Mouse (Mus musculus) embryonic facial prominence, embryonic 13.5 days (tissue): Measurements from ENCODE around the gene Mms19. TPM values are rescaled to one million over a fixed set of nuclear protein-coding genes. Genes with fewer than 3 reads are reported as not detected.

Experiments
- ATAC-seq: fragments of 200-750 bp; cut with Nextera tagmentation; 2 replicates; pipeline ENCODE4 v1.8.0; 2017; ENCODE audit warnings: low read depth; ENCODE audit not compliant: insufficient number of reproducible peaks, insufficient read depth, low FRiP score, low TSS enrichment
- H3K27ac ChIP-seq: fragments of 300-500 bp; sonication (generic); 2 replicates; pipeline ENCODE4 v1.5.1; 2015; ENCODE audit warnings: moderate library complexity, mild to moderate bottlenecking, inconsistent platforms
- H3K27me3 ChIP-seq: fragments of 300-500 bp; sonication (generic); 2 replicates; pipeline ENCODE4 v1.6.1; 2015; ENCODE audit warnings: mild to moderate bottlenecking, inconsistent platforms
- H3K36me3 ChIP-seq: fragments of 300-500 bp; sonication (generic); 2 replicates; pipeline ENCODE4 v1.6.1; 2015; ENCODE audit warnings: mild to moderate bottlenecking, inconsistent platforms
- H3K4me1 ChIP-seq: fragments of 300-500 bp; sonication (generic); 2 replicates; pipeline ENCODE4 v1.6.1; 2015; ENCODE audit warnings: inconsistent platforms
- H3K4me2 ChIP-seq: fragments of 300-500 bp; sonication (generic); 2 replicates; pipeline ENCODE4 v1.6.1; 2015; ENCODE audit warnings: moderate library complexity, mild to moderate bottlenecking, inconsistent platforms
- H3K4me3 ChIP-seq: fragments of 300-500 bp; sonication (generic); 2 replicates; pipeline ENCODE4 v1.5.1; 2015; ENCODE audit warnings: mild to moderate bottlenecking, inconsistent platforms
- H3K9ac ChIP-seq: fragments of 300-500 bp; sonication (generic); 2 replicates; pipeline ENCODE4 v1.6.1; 2015; ENCODE audit warnings: mild to moderate bottlenecking, inconsistent platforms
- H3K9me3 ChIP-seq: fragments of 300-500 bp; sonication (generic); 2 replicates; pipeline ENCODE4 v1.6.1; 2016; ENCODE audit warnings: inconsistent platforms
- WGBS: fragments of 180-500 bp; shearing (Covaris S2); methylation state at CpG from one replicate; pipeline ENCODE4 v1.1.7; 2015; ENCODE audit warnings: mixed read lengths; 5-methylcytosine and 5-hydroxymethylcytosine counted together
- polyA plus RNA-seq: library from polyadenylated mRNA; unstranded; fragments of >200 nt; fragmentation: Nextera tagmentation; extraction: Ambion mirVana; gene quantifications from 2 replicates; pipeline ENCODE4 v1.2.1, GENCODE M21; 2015

The Mms19 gene
- polyA plus RNA-seq, 1 experiment from 2014 or later, result 41.2 TPM

DNA sequence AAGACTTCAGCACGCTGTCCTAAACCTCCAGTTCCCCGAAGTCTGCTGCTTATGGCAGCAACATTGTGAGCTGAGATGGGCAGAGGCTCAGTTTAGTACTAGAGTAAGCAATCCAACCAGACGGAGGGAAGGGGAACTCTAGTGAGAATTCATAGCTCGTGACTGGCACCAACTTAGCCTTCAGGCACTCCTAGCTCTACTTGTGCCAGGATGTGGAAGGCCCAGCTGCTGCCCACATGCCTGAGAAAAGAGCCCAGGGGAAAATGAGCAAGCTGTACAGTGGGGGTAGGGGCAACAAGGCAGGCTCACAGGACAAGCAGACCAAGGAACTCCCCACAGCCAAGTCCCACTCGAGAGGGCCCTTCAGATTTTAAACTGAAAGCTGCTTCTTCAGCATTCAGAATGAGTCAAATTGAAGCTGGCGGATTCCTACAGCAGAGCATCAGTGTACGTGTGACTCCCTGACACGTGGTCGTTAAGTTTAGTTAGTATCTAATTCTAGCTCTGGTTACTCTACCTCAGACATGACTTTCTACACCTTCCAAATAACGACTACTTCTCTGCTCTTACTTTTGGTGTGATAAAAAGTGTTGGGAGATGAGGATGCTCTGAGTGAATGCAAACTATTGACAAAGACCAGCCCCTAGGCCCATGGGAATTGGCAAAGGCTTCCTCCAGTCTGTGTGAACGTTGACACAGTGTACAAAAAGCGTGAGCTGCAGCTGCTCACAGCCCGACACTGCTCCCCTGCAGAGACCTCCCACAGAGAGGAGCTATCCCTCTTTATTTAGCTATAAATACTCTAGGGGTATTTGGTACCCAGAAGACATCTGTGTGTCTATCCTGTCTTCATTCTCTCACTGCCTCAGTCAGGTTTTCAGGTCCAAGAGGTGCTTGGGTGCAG, 6.8 kb downstream of the Mms19 start:
- no peak; the same call in 1 of the 2 replicates for ATAC-seq
- H3K4me3 ChIP-seq, result no peak overlapping the region
- no peak overlapping the region for H3K9ac ChIP-seq
- H3K9me3 ChIP-seq, result no peaks in the 10 kb centered on the region
- peak overlapping the region; percentile 63 for H3K27ac ChIP-seq
- no peaks in the 10 kb centered on the region for H3K27me3 ChIP-seq
- no peak overlapping the region for H3K4me2 ChIP-seq
- 54% methylated on average over 13 of the region's 13 CpGs for WGBS
- peaks cover 41% of the 10 kb centered on the region for H3K4me1 ChIP-seq
- H3K36me3 ChIP-seq, result peaks cover 5% of the 10 kb centered on the region

DNA sequence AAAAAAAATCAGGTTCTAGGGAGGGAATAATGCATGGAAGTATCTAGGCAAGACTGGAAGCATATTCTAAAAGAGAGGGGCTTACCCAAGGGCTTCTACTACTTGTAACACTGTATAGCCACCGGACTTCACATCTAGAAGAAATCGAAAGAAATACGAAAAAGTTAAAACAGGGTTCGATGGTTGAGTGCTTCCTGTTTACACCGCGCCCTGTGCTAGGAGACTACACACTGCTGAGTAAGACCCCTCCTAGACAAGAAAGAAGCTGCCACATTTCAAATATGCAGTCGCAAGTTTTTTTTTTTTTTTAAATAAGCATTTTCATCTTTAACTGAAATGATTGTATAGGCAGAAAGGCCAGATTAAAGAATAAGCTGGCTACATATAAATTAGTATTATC, 11.3 kb downstream of the Mms19 start:
- no peak for ATAC-seq
- Histone ChIP-seq H3K9ac (no peak overlapping the region), H3K4me1 (peaks cover 15% of the 10 kb centered on the region), H3K36me3 (peaks cover 49% of the 10 kb centered on the region), H3K4me2 (no peak overlapping the region), H3K9me3 (no peaks in the 10 kb centered on the region), H3K4me3 (no peak overlapping the region), H3K27me3 (no peaks in the 10 kb centered on the region), H3K27ac (no peak overlapping the region)
- 95% methylated on average over 7 of the region's 7 CpGs for WGBS

DNA sequence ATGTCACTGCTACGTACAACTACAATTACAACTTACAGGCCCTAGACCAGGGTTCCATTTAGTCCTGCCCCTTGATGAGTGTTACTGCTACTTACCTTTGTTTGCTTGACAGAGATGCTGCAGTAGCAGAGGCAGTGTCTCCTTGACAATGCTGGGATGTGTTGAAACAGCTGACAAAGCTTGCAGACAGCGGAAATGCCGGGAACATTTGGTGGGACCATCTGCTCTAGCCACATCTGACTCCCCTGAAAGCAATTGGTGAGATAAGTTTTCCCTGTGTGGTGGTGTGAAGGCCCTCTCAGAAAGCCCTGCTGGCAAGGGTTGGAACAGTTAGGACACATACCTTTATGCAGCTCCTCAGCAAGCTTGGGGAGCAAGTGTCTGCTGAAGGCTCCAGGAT, 27.4 kb downstream of the Mms19 start:
- no peak for ATAC-seq
- WGBS, result 98% methylated on average over 3 of the region's 3 CpGs
- no peak overlapping the region for H3K4me3 ChIP-seq
- no peaks in the 10 kb centered on the region for H3K9me3 ChIP-seq
- no peak overlapping the region for H3K4me2 ChIP-seq
- no peaks in the 10 kb centered on the region for H3K27me3 ChIP-seq
- no peaks in the 10 kb centered on the region for H3K4me1 ChIP-seq
- H3K27ac ChIP-seq, result no peak overlapping the region
- H3K36me3 ChIP-seq, result peaks cover 96% of the 10 kb centered on the region
- H3K9ac ChIP-seq, result no peak overlapping the region

DNA sequence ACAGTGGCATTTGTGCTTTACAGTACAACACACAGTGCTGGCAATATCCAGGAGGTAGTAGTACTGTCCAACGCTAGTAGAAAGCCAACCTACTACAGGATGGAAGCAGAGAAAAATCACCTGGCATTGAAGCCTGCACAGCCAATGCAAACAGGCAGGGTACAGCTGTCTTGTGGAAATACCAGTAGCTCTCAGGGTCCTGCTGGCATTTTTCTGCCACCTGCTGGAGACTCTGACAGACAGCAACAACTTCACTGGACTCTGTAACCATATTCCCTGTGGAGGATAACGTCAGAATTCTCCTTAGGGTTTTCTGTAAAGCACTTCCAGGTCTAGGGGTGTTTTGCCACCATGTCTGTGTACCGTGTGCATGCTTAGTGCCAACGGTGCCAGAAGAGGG, 28.7 kb downstream of the Mms19 start:
- Histone ChIP-seq H3K27me3 (no peaks in the 10 kb centered on the region), H3K36me3 (peaks cover 97% of the 10 kb centered on the region), H3K4me1 (no peaks in the 10 kb centered on the region), H3K9me3 (no peaks in the 10 kb centered on the region), H3K27ac (no peak overlapping the region), H3K4me2 (no peak overlapping the region), H3K9ac (no peak overlapping the region), H3K4me3 (no peak overlapping the region)
- 79% methylated on average over 4 of the region's 4 CpGs for WGBS
- ATAC-seq, result no peak

DNA sequence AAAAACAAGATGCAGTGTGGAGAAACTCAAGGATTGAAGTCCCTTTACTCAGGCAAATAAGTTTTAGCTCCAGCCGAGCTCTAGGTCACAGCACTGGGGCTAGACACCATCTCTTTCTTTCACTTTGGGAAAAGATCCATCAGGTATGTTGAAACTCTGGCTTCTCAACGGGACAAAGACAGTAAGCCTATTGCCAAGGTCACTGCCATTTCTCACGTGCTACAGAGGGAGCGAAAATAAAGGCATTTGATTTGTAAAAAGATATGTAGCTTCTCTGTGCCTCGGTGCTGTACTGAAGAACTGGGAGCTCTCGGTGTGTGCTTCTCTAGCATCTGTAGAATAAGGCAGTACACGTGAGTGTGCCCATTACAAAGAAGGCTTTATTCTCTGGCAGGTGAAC, 37.1 kb downstream of the Mms19 start:
- H3K4me1 ChIP-seq, result no peaks in the 10 kb centered on the region
- peaks cover 94% of the 10 kb centered on the region for H3K36me3 ChIP-seq
- H3K27ac ChIP-seq, result no peak overlapping the region
- no peak for ATAC-seq
- H3K27me3 ChIP-seq, result no peaks in the 10 kb centered on the region
- WGBS, result 86% methylated on average over 7 of the region's 7 CpGs
- H3K4me2 ChIP-seq, result no peak overlapping the region
- H3K9me3 ChIP-seq, result no peaks in the 10 kb centered on the region
- H3K4me3 ChIP-seq, result no peak overlapping the region
- no peak overlapping the region for H3K9ac ChIP-seq

DNA sequence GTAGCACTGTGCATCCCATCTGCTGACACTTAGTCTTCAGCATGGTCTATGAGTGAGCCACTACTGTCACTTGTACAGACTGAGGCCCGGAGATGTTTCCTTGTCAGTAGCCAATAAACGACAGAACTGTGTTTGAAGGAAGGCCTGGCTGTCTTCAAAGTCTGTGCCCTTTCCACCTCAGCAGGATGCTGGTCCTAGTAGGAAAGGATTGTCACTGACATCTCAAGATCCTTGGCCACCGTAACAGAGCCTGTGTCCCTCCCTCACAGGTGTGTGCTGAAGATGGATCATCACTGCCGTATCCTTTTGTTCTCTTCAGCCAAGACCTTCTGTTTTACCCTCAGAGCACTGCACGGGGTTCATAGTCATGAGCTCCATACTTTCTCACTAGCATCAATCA, 42.4 kb downstream of the Mms19 start:
- ATAC-seq, result no peak
- no peak overlapping the region for H3K4me2 ChIP-seq
- H3K9ac ChIP-seq, result no peak overlapping the region
- H3K27me3 ChIP-seq, result no peaks in the 10 kb centered on the region
- H3K4me1 ChIP-seq, result peaks cover 8% of the 10 kb centered on the region
- no peaks in the 10 kb centered on the region for H3K9me3 ChIP-seq
- WGBS, result 90% methylated on average over 5 of the region's 5 CpGs
- no peak overlapping the region for H3K27ac ChIP-seq
- H3K36me3 ChIP-seq, result peaks cover 67% of the 10 kb centered on the region
- no peak overlapping the region for H3K4me3 ChIP-seq

DNA sequence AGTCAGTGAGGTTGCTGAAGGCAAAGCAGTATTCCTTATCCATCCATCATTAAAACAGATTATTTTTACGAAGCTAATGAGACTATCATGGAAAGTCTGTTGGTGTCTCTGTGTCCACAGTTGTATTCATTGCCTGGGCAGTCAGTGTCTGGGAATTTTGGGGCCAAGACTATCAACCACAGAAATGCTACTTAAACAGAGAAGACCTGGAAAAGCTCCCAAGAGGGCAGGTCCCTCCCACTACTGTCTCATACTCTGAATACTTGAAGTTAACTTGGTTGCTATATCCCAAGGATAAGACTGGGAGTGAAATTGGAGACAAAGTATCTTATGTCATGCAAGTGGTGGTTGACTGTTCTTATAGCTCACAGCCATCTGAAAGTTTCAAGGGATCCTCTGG, 45.0 kb downstream of the Mms19 start:
- 93% methylated on average over 1 of the region's 1 CpGs for WGBS
- no peak for ATAC-seq
- Histone ChIP-seq H3K9ac (no peak overlapping the region), H3K9me3 (no peaks in the 10 kb centered on the region), H3K4me3 (no peak overlapping the region), H3K4me1 (peaks cover 18% of the 10 kb centered on the region), H3K36me3 (peaks cover 47% of the 10 kb centered on the region), H3K27me3 (no peaks in the 10 kb centered on the region), H3K27ac (no peak overlapping the region), H3K4me2 (no peak overlapping the region)

DNA sequence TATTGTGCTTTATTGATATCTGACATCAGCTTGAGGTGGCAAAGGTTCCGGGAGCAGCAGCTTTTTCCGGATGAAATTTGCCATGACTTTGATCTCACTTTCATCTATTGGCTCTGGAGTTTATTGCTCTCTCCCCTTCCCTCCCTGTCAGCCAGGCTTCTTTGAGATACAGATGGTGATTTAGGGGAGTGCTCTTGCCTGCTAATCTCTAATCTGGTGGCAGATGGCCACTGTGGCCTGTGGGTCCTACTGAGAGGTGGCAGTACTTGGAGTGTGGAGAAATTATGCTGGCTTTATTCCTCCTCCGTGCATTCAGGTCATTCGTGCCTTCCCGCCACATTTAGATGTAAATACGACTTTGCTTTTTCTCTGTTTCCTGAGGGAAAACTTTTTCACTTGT, 46.8 kb downstream of the Mms19 start:
- no peaks in the 10 kb centered on the region for H3K27me3 ChIP-seq
- peaks cover 18% of the 10 kb centered on the region for H3K4me1 ChIP-seq
- 42% methylated on average over 6 of the region's 6 CpGs for WGBS
- H3K9ac ChIP-seq, result peak overlapping the region; percentile 93
- peak overlapping the region; percentile 98 for H3K4me3 ChIP-seq
- peak overlapping the region; percentile 93 for H3K4me2 ChIP-seq
- no peak overlapping the region for H3K27ac ChIP-seq
- H3K36me3 ChIP-seq, result peaks cover 42% of the 10 kb centered on the region
- ATAC-seq, result no peak
- H3K9me3 ChIP-seq, result no peaks in the 10 kb centered on the region

DNA sequence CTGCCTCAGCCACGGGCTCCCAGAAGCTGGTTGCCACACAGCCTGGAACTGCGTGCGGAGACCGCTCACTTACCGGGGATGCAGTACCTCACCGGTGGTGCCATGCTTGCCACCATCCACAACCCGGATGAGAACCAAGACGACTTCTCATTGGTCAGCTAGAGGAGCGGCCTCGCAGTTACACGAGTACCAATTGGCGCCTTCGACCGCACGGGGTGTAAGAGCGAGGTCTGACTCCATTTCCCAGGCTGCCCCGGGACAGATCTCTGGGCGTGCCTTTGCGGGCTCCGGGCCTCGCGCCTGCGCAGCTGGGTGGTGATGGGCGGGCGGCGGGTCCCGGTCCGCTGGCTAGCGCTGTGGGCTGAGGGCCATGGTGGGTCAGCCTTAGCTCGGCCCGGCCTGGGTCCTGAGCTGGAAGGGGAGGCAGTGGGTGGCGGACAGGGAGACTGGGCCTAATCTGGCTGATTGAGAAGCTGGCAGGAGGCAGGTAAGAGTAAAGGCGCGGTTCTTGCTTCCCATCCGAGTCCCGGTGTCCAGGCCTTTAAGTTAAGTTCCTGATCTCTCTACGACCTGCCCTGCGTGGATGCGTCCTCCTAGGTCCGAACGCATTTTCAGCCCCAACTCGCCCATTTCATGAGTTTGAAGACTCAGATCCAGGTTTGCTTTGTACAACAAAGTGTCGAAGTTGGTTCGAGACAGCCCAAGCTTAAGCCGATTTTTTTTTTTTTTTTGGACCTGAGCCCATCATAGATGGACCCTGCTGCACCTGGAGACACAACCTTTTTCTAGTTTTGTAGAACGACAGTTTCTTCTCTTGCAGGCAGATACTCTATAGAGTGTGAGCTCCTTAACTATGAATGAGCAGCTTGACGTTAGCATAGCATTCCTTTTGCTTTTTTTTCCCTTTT, 47.5 kb downstream of the Mms19 start, which contains the start of the genes Exosc1 and Zdhhc16:
TSS of gene Exosc1 (minus strand) at position 245 of the 908 bp plus-strand sequence.
TSS of gene Zdhhc16 (plus strand) at position 302 of the 908 bp plus-strand sequence.
- H3K4me3 ChIP-seq, result peak within 1 kb of the TSS; percentile 98
- H3K27ac ChIP-seq, result peak within 1 kb of the TSS; percentile 62
- peak within 1 kb of the TSS; percentile 93 for H3K4me2 ChIP-seq
- ATAC-seq, result peak; percentile 99
- peaks cover 41% of the 10 kb centered on the region for H3K36me3 ChIP-seq
- WGBS, result 1% methylated on average over 47 of the region's 47 CpGs
- peak within 1 kb of the TSS; percentile 93 for H3K9ac ChIP-seq
- H3K9me3 ChIP-seq, result no peaks in the 10 kb centered on the region
- no peaks in the 10 kb centered on the region for H3K27me3 ChIP-seq
- H3K4me1 ChIP-seq, result peaks cover 18% of the 10 kb centered on the region

DNA sequence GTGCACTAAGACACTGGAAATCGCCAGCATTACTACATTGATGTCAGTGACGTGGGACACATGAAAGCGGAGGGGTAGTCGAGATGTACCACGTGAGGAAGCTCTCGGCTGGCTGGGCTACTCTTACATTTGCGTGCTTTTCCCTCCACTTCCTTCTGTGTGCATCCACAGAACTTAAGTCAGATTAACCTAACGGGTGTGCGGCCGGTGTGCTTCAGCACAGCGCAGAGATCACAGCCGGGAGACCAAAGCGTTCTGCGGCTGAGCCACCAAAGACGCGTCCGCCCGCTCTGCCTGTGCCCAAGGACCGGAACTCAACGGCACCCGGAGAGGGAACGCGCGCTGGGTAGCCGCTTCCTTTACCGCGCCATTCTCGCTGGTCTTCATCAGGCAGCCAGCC, 48.3 kb downstream of the Mms19 start:
- ATAC-seq, result peak; percentile 2; the same call in 1 of the 2 replicates
- peak overlapping the region; percentile 93 for H3K4me2 ChIP-seq

DNA sequence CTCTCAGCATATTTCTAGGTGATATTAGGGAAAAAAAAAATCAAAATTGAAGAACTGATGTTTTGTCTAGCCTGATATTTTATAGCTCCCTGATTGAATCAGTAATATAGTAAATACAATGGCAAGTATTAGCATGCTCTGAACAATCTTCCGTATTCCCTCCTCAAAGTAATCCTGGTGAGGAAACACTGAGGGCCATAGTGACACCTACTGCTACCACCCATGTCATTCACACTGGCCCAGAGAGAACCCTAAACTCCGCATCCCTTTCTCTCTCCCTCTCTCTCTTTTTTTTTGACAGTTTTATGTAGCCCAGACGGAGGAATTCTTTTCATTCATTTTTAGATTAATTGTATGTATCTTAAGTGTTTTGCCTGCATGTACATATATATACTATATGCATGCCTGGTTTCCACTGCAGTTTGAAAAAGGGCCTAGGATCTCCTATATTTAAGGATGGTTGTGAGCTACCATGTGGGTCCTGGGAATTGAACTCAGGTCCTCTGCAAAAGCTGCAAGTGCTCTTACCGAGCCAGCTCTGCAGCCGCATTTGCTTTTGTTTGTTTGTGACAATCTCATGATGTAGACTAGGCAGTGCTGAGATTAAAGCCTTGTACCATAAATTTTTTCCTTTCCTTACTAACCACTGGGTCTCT, 60.4 kb downstream of the Mms19 start:
- H3K4me2 ChIP-seq, result no peak overlapping the region
- no peak for ATAC-seq
- peaks cover 62% of the 10 kb centered on the region for H3K36me3 ChIP-seq
- H3K9ac ChIP-seq, result no peak overlapping the region
- H3K4me1 ChIP-seq, result no peaks in the 10 kb centered on the region
- no peak overlapping the region for H3K4me3 ChIP-seq
- H3K27me3 ChIP-seq, result no peaks in the 10 kb centered on the region
- H3K9me3 ChIP-seq, result no peaks in the 10 kb centered on the region
- 70% methylated on average over 5 of the region's 5 CpGs for WGBS
- no peak overlapping the region for H3K27ac ChIP-seq

More for the DNA sequence above, 48.3 kb downstream of the Mms19 start:
- Histone ChIP-seq H3K36me3 (peaks cover 41% of the 10 kb centered on the region), H3K4me1 (peaks cover 18% of the 10 kb centered on the region), H3K27me3 (no peaks in the 10 kb centered on the region), H3K4me3 (peak overlapping the region; percentile 98), H3K27ac (peak overlapping the region; percentile 62), H3K9me3 (no peaks in the 10 kb centered on the region), H3K9ac (peak overlapping the region; percentile 83)
- WGBS, result under 1% methylated on average over 28 of the region's 28 CpGs
